Mouse (Mus musculus): ENCODE data around the gene Nol10. TPM values are rescaled to one million over a fixed set of nuclear protein-coding genes. Genes with fewer than 3 reads are reported as not detected.
"Not testable (repeated sequence)": the region's sequence is repeated elsewhere in the genome, so short reads cannot be mapped to it uniquely, and the experiment has no call there.

The Nol10 gene
- total RNA-seq, 2 experiments from 2014 or later: 19.7 to 20.9 TPM

- no peak for DNase-seq
Observed at GRCm38 (mm10) chr12:17463706-17464105, 115.4 kb downstream of the Nol10 start.

GRCm38 (mm10) chr12:17464550-17464949 is 116.3 kb downstream of the Nol10 start:
- not testable (repeated sequence) for DNase-seq

GRCm38 (mm10) chr12:17466791-17467190 is 118.5 kb downstream of the Nol10 start:
- DNase-seq: no peak

GRCm38 (mm10) chr12:17468359-17468758 is 120.1 kb downstream of the Nol10 start:
- DNase-seq: no peak

GRCm38 (mm10) chr12:17469869-17470268 is 121.6 kb downstream of the Nol10 start:
- DNase-seq: no peak

GRCm38 (mm10) chr12:17470528-17470927 is 122.3 kb downstream of the Nol10 start:
- not testable (repeated sequence) for DNase-seq

GRCm38 (mm10) chr12:17471405-17471804 is 123.1 kb downstream of the Nol10 start:
- no peak for DNase-seq

- DNase-seq: no peak
Observed at GRCm38 (mm10) chr12:17473128-17473527, 124.9 kb downstream of the Nol10 start.

GRCm38 (mm10) chr12:17473862-17474261 is 125.6 kb downstream of the Nol10 start:
- DNase-seq: no peak

GRCm38 (mm10) chr12:17474681-17475080 is 126.4 kb downstream of the Nol10 start:
- no peak for DNase-seq

- no peak for DNase-seq
Observed at GRCm38 (mm10) chr12:17475146-17475545, 126.9 kb downstream of the Nol10 start.

GRCm38 (mm10) chr12:17478196-17478595 is 129.9 kb downstream of the Nol10 start:
- no peak for DNase-seq

- DNase-seq: no peak
Observed at GRCm38 (mm10) chr12:17478856-17479255, 130.6 kb downstream of the Nol10 start.

Small RNAs within 50 kb of the gene (microRNA-seq; reads per million reads assigned to microRNA genes)
- 1.5 to 2.8 reads per million in 2 experiments for gene Mir3066

Other genes starting within 250 kb of the Nol10 start
- gene Kcnf1, start 171.6 kb upstream of the Nol10 start, total RNA-seq (2021): 10 to 100 TPM; 35.2 to 40.0 TPM
- 100 to 1,000 TPM; 170 to 200 TPM for gene Pdia6, start 81.9 kb upstream of the Nol10 start, total RNA-seq (2021)
- 1 to 10 TPM; 2.8 to 4.2 TPM for gene Atp6v1c2, start 19.1 kb upstream of the Nol10 start, total RNA-seq (2021)
- gene Odc1, start 196.3 kb downstream of the Nol10 start, total RNA-seq (2021): 10 to 100 TPM; 70.4 to 71.1 TPM